Mouse (Mus musculus) heart, embryonic 16.5 days (tissue): Measurements from ENCODE around the gene Cer1. TPM values are rescaled to one million over a fixed set of nuclear protein-coding genes. Genes with fewer than 3 reads are reported as not detected.

ENCODE experiments used
- ATAC-seq: fragments of 200-750 bp; cut with Nextera tagmentation; replicated peaks from 2 replicates; pipeline ENCODE4 v1.8.0; 2017; ENCODE audit warnings: moderate number of reproducible peaks; ENCODE audit not compliant: insufficient read depth, low FRiP score; ENCODE audit errors: extremely low read depth
- H3K27ac ChIP-seq: fragments of 300-500 bp; sonication (generic); 2 replicates; pipeline ENCODE4 v1.5.1; 2014; ENCODE audit warnings: mild to moderate bottlenecking, low read length, control low read depth, moderate library complexity
- H3K27me3 ChIP-seq: fragments of 300-500 bp; sonication (generic); 2 replicates; pipeline ENCODE4 v1.6.1; 2014; ENCODE audit warnings: low read length, mixed read lengths; ENCODE audit not compliant: control insufficient read depth, insufficient read depth
- H3K36me3 ChIP-seq: fragments of 300-500 bp; sonication (generic); 2 replicates; pipeline ENCODE4 v1.6.1; 2014; ENCODE audit not compliant: control insufficient read depth, insufficient read depth
- H3K4me1 ChIP-seq: fragments of 300-500 bp; sonication (generic); 2 replicates; pipeline ENCODE4 v1.6.1; 2014; ENCODE audit warnings: low read length, mixed read lengths; ENCODE audit not compliant: control insufficient read depth, insufficient read depth
- H3K4me2 ChIP-seq: fragments of 300-500 bp; sonication (generic); 2 replicates; pipeline ENCODE4 v1.6.1; 2014; ENCODE audit warnings: low read depth, mild to moderate bottlenecking, control low read depth, low read length
- H3K4me3 ChIP-seq: fragments of 300-500 bp; sonication (generic); 2 replicates; pipeline ENCODE4 v1.5.1; 2014; ENCODE audit warnings: mild to moderate bottlenecking, control low read depth, low read length
- H3K9ac ChIP-seq: fragments of 300-500 bp; sonication (generic); 2 replicates; pipeline ENCODE4 v1.6.1; 2014; ENCODE audit warnings: low read length, control low read depth
- H3K9me3 ChIP-seq: fragments of 300-500 bp; sonication (generic); replicated peaks from 2 replicates; pipeline ENCODE4 v1.6.1; 2016; ENCODE audit warnings: low read length; ENCODE audit not compliant: control insufficient read depth
- WGBS: fragments of 180-500 bp; shearing (Covaris S2); extraction: QIAGEN DNeasy Blood & Tissue Kit; methylation state at CpG from one replicate; pipeline ENCODE4 v1.1.7; 2014; 5-methylcytosine and 5-hydroxymethylcytosine counted together
- polyA plus RNA-seq: library from polyadenylated mRNA; unstranded; fragments of >200 nt; fragmentation: Nextera tagmentation; extraction: Ambion mirVana; gene quantifications from 2 replicates; pipeline ENCODE4 v1.2.1, GENCODE M21; 2015

Gene Cer1
- polyA plus RNA-seq, 1 experiment from 2014 or later, result not detected

DNA sequence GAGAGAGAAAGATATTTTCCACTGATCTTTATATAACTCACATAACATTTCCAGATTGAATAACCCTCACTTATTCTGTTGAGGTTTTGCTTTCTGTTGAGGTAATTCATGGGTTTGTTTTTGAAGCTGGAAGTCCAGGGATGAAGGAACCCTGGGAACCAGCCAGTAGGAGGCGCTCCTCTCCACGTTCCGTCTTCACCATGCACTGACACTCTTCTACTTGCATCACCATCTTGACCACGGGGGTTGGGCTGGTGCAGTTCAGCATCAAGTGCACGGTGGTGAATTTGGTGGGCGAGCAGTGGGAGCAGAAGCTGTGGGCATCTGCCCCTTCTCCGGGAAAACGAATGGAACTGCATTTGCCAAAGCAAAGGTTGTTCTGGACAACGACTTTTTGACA is 2.4 kb downstream of the Cer1 start:
- Histone ChIP-seq H3K4me3 (no peak overlapping the region), H3K36me3 (no peaks in the 10 kb centered on the region), H3K4me2 (no peak overlapping the region), H3K27me3 (no peaks in the 10 kb centered on the region), H3K4me1 (no peaks in the 10 kb centered on the region), H3K9ac (no peak overlapping the region), H3K27ac (no peak overlapping the region), H3K9me3 (no peaks in the 10 kb centered on the region)
- 81% methylated on average over 9 of the region's 9 CpGs for WGBS
- ATAC-seq, result no peak

GRCm38 (mm10) chr4:82881366-82881765 is 3.6 kb downstream of the Cer1 start:
- Histone ChIP-seq H3K4me3 (no peak overlapping the region), H3K9ac (no peak overlapping the region), H3K27me3 (no peaks in the 10 kb centered on the region), H3K9me3 (no peaks in the 10 kb centered on the region), H3K27ac (no peak overlapping the region), H3K4me1 (no peaks in the 10 kb centered on the region), H3K4me2 (no peak overlapping the region), H3K36me3 (no peaks in the 10 kb centered on the region)
- ATAC-seq, result no peak
- WGBS, result 75% methylated on average over 3 of the region's 3 CpGs

- 69% methylated on average over 2 of the region's 2 CpGs for WGBS
- Histone ChIP-seq H3K4me2 (no peak overlapping the region), H3K36me3 (no peaks in the 10 kb centered on the region), H3K27me3 (no peaks in the 10 kb centered on the region), H3K4me3 (no peak overlapping the region), H3K9ac (no peak overlapping the region), H3K27ac (no peak overlapping the region), H3K9me3 (no peaks in the 10 kb centered on the region), H3K4me1 (no peaks in the 10 kb centered on the region)
- no peak for ATAC-seq
Measured at GRCm38 (mm10) chr4:82880243-82880642, 4.7 kb downstream of the Cer1 start.

DNA sequence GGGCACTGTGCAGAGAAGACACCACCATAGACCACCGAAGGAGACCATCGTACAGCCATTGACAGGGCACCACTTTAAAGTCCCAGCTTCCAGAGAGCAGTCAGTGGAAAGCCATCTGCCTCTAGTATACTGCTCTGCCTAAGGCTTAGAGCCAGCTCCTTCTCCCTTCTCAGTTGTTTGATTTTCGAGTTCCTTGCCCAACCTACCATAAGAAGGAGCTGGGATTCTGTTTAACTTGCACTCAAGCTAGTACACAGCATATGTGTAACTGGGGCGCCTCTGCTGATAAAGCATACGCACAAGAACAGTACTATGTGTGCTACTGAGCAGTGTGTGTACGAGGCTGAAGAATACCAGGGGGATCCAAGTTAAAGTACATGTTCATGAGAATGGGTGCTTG is 5.8 kb downstream of the Cer1 start:
- H3K9me3 ChIP-seq, result no peaks in the 10 kb centered on the region
- no peaks in the 10 kb centered on the region for H3K27me3 ChIP-seq
- H3K27ac ChIP-seq, result no peak overlapping the region
- 77% methylated on average over 6 of the region's 6 CpGs for WGBS
- H3K36me3 ChIP-seq, result no peaks in the 10 kb centered on the region
- H3K4me1 ChIP-seq, result no peaks in the 10 kb centered on the region
- no peak overlapping the region for H3K9ac ChIP-seq
- ATAC-seq, result no peak
- H3K4me2 ChIP-seq, result no peak overlapping the region
- no peak overlapping the region for H3K4me3 ChIP-seq

- ATAC-seq, result no peak
- H3K4me2 ChIP-seq, result no peak overlapping the region
- H3K4me3 ChIP-seq, result no peak overlapping the region
- no peaks in the 10 kb centered on the region for H3K4me1 ChIP-seq
- no peak overlapping the region for H3K9ac ChIP-seq
- no peaks in the 10 kb centered on the region for H3K9me3 ChIP-seq
- 83% methylated on average over 2 of the region's 2 CpGs for WGBS
- H3K27ac ChIP-seq, result no peak overlapping the region
- H3K27me3 ChIP-seq, result no peaks in the 10 kb centered on the region
- H3K36me3 ChIP-seq, result no peaks in the 10 kb centered on the region
Measured at GRCm38 (mm10) chr4:82876656-82877055, 8.3 kb downstream of the Cer1 start.

- Histone ChIP-seq H3K9ac (no peak overlapping the region), H3K27ac (no peak overlapping the region), H3K4me3 (no peak overlapping the region), H3K9me3 (no peaks in the 10 kb centered on the region), H3K36me3 (no peaks in the 10 kb centered on the region), H3K27me3 (no peaks in the 10 kb centered on the region), H3K4me2 (no peak overlapping the region), H3K4me1 (no peaks in the 10 kb centered on the region)
- WGBS, result 59% methylated on average over 4 of the region's 4 CpGs
- no peak for ATAC-seq
Measured at GRCm38 (mm10) chr4:82875532-82875931, 9.4 kb downstream of the Cer1 start.

GRCm38 (mm10) chr4:82874791-82875190 is 10.2 kb downstream of the Cer1 start:
- no peaks in the 10 kb centered on the region for H3K27me3 ChIP-seq
- H3K4me1 ChIP-seq, result no peaks in the 10 kb centered on the region
- no peak overlapping the region for H3K4me3 ChIP-seq
- H3K9ac ChIP-seq, result no peak overlapping the region
- H3K27ac ChIP-seq, result no peak overlapping the region
- no peaks in the 10 kb centered on the region for H3K36me3 ChIP-seq
- 63% methylated on average over 4 of the region's 4 CpGs for WGBS
- no peak for ATAC-seq
- no peaks in the 10 kb centered on the region for H3K9me3 ChIP-seq
- no peak overlapping the region for H3K4me2 ChIP-seq

GRCm38 (mm10) chr4:82872548-82872947 is 12.4 kb downstream of the Cer1 start:
- H3K36me3 ChIP-seq, result no peaks in the 10 kb centered on the region
- no peak overlapping the region for H3K4me3 ChIP-seq
- H3K9me3 ChIP-seq, result no peaks in the 10 kb centered on the region
- ATAC-seq, result no peak
- 69% methylated on average over 4 of the region's 4 CpGs for WGBS
- H3K27me3 ChIP-seq, result no peaks in the 10 kb centered on the region
- H3K4me2 ChIP-seq, result no peak overlapping the region
- no peak overlapping the region for H3K9ac ChIP-seq
- no peaks in the 10 kb centered on the region for H3K4me1 ChIP-seq
- no peak overlapping the region for H3K27ac ChIP-seq

DNA sequence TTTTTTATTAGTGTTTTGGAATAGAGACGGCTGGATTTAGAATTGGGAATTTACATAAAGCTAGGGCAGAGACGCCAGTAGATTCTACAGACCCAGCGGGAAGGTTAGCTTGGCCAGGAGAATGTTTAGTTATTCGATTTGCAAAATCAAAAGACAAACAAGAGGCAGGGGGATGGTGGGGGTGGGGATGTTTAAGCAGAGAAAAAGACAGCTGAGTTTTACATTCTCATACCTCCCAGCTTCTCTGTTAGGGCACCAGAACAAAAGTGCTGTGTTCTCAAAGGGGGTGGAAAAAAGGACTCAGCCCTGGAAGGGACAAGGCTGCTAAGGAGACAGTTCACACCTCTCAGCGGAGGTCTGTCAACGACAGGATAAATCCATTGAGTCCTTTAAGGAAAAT is 12.8 kb downstream of the Cer1 start:
- Histone ChIP-seq H3K4me2 (no peak overlapping the region), H3K36me3 (no peaks in the 10 kb centered on the region), H3K9me3 (no peaks in the 10 kb centered on the region), H3K4me1 (no peaks in the 10 kb centered on the region), H3K27ac (no peak overlapping the region), H3K27me3 (no peaks in the 10 kb centered on the region), H3K9ac (no peak overlapping the region), H3K4me3 (no peak overlapping the region)
- WGBS, result 38% methylated on average over 6 of the region's 6 CpGs
- no peak for ATAC-seq

GRCm38 (mm10) chr4:82870931-82871330 is 14.0 kb downstream of the Cer1 start:
- Histone ChIP-seq H3K9me3 (no peaks in the 10 kb centered on the region), H3K4me3 (no peak overlapping the region), H3K4me2 (no peak overlapping the region), H3K27me3 (no peaks in the 10 kb centered on the region), H3K9ac (no peak overlapping the region), H3K4me1 (no peaks in the 10 kb centered on the region), H3K36me3 (no peaks in the 10 kb centered on the region), H3K27ac (no peak overlapping the region)
- ATAC-seq, result no peak
- 66% methylated on average over 6 of the region's 6 CpGs for WGBS
